Mouse (Mus musculus): ENCODE results near the gene Pkp4.
"Not testable (repeated sequence)": the region's sequence is repeated elsewhere in the genome, so short reads cannot be mapped to it uniquely, and the experiment has no call there.

The Pkp4 gene

GRCm38 (mm10) chr2:59394651-59395050 lies 234.0 kb downstream of the Pkp4 start:
- DNase-seq: no peak

DNA sequence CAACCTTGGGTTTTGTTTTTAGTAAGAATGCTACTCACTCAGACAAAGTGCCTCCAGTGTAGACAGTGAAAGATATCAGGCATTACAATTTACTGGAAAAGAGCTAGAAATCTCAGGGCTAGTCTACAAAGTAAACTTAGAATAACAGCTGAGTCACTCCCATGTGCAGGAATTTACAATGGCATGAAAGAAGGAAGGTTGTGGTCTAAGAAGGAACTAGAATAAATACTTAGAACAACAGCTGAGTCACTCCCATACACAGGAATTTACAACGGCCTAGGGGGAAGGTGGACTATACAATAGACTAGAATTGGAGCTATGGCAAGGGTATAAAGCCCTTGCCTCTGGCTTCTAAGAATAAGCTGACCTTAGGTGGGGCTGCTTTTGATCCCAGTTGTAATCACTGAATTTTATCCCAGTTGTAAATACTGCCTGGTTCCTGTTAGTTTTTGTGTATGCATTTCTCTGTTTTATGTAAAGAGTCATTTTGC lies 234.6 kb downstream of the Pkp4 start:
- DNase-seq: not testable (repeated sequence)

DNA sequence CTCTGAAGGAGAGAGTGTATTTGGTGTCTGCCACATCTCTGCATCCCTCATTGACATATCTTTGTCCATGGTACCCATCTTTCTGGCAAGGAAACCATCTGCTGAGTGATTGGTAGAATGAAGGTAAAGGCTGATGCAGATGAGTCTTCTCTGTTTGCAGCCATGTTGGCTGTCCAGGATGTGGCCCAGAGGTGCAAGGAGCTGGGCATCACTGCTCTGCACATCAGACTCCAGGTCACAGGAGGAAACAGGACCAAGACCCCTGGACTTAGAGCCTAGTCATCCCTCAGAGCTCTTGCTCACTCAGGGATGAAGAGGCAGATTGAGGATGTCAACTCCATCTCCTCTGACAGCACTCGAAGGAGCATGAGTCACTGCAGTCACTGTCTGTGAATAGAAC lies 235.9 kb downstream of the Pkp4 start:
- DNase-seq: no peak

DNA sequence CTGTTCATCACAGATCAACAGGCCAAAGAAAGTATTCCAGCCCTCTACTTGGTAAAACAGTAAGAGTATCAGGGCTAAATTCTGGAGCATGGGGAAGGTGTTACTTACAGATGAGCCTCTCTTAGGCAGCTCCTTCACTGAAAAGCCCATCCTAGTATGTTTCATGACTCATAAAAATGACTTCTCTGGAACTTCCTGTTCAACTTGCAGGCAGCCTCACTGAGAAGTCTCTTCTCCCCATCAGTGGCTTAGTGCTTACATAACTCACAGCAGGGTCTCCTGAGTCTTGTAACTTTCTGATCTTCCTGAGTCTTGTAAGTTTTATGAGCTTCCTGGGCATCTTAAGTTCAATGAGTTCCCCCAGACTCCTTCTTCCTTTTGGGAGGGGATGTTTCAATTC lies 236.9 kb downstream of the Pkp4 start:
- DNase-seq: no peak

DNA sequence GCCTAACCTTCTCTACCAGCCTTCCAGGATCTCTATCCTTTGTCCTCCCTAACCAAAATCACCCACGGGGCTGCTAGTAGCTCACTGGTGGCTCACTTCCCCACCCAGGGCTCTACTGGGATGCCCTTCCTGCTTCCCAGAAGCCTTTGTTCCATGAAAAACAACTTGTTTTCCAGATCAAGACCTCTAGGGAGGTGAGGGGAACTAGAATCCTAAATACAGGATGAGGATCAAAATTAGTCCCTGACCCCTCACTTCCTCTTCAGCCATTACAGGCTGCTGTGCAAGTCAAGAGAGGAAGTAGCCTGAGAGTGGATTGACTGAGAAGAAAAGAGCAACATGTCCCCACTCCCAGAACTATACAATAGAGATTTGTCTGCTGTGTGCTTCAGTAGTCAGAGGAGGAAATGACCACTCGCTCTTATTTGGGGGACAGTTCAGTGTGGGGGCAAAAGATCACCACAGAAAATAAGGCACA lies 240.3 kb downstream of the Pkp4 start:
- peak; percentile 28 for DNase-seq

DNA sequence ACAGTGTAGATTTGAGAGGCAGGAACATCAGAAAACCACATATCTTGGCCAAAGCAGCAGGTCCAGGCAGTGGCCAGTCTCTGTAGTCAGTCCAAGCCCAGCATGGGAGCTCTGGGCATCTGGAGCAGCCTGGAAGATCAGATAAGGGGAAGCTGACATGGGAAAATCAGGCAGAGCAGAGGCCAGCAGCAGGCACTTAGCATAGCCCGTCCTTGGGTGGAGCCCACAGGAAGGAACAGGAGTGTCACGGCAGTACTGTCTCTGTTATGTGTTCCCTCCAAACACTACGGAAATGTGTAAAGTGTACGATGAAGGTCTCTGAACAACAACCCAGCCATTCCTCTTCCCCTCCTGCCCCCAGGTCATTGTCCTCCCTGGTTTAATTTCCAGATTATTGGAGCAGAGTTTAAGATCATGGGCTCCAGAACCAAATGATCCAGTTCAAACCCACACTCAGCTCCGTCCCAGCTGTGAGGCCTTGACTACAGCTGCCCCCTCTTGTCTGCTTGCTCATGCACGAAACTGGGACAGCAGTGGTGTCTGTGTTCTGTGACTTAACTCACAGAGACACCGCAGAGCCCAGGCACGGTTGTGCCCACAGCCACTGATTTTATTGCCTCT lies 241.3 kb downstream of the Pkp4 start:
- peak; percentile 79 for DNase-seq

DNA sequence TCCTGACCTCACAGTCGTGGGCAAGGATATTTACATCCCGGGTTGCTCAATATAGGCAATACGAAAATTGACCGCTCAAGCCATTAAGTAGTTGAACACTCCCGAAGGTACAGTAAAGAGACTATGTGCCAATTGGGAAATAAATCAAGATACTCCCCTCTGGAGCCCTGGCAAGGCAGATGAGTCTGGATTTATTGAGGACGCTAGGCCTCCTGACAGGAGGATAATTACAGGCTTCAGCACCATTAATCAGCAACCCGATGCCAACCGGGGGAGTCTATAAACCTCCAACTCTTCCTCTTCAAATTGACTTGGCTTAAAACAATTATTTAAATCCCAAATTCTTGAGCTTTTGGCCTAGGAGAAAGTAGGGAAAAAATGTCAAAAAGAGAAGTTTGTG lies 243.4 kb downstream of the Pkp4 start:
- DNase-seq: no peak

Data from lung, postnatal 10 days (tissue).